In the genomic region with DNA sequence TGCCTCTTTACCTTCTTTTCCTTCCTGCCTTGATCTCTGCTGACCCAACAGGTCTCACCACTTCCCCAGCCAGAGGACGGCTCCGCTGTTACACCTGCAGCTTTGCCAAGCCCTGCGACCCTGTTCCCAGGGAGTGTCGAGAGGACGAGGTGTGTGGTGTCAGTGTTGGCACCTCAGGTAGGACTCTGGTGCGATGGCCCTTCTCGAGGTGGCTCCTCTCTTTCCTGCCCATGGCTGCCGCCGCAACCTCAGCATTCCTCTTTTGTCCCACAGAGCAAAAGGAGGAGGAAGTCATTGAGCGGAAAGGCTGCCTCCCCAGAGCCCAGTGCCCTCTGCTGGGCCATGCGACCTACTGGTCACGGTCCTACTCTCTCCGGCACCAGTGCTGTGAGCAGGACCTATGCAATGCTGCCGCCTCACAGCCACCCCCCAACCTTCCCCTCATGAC, we compare ENCODE assay signal across 8 mouse cellular contexts. TPM values are rescaled to one million over a fixed set of nuclear protein-coding genes. Genes with fewer than 3 reads are reported as not detected.
A peak's percentile ranks its signal among the peaks of the same experiment; 100 is the strongest.
DNase-seq lines count a peak whose midpoint lies in the region; ATAC-seq and TF ChIP-seq lines count a peak whose summit lies in the region.

TSS of gene Ly6g6d (minus strand) at position 280 of the 448 bp plus-strand sequence.

- no peaks in the 10 kb centered on the region for H3K79me2 ChIP-seq in C2C12 (ENCODE audit: control insufficient read depth, insufficient read depth)

- H3K79me3 ChIP-seq in C2C12 (ENCODE audit: low read depth) = no peaks in the 10 kb centered on the region

- H3K4me2 ChIP-seq in forebrain, embryonic 16.5 days (ENCODE audit: low read length) = peak within 1 kb of the TSS; percentile 48
- peak within 1 kb of the TSS; percentile 61 for H3K4me2 ChIP-seq in intestine, postnatal 0 days (replicated peaks; ENCODE audit: low read depth)
- peak within 1 kb of the TSS; percentile 53 for H3K4me2 ChIP-seq in liver, postnatal 0 days (ENCODE audit: low read depth, low read length)
- peak within 1 kb of the TSS; percentile 15; the same call in 1 of the 2 replicates for H3K4me2 ChIP-seq in neural tube, embryonic 14.5 days (ENCODE audit: low read depth, low read length)

- H3ac ChIP-seq in C2C12 (ENCODE audit: control insufficient read depth, insufficient read length, low read depth) = peak within 1 kb of the TSS; percentile 42

- intact Hi-C loops in left cerebral cortex, postnatal 36 days (cut with DNase I) = no loop called here

- H3K4me3 ChIP-seq in C2C12 (ENCODE audit: insufficient read depth, poor library complexity, severe bottlenecking) = peak within 1 kb of the TSS; percentile 11
- H3K4me3 ChIP-seq in forebrain, embryonic 16.5 days (replicated peaks; ENCODE audit: low read length) = peak within 1 kb of the TSS; percentile 24
- H3K4me3 ChIP-seq in intestine, postnatal 0 days (ENCODE audit: low read depth, low read length) = peak within 1 kb of the TSS; percentile 23
- H3K4me3 ChIP-seq in liver, postnatal 0 days (ENCODE audit: low read depth, low read length) = 0 out of 2 replicates have a peak within 1 kb of the TSS, but pooled peaks have one; percentile 12
- H3K4me3 ChIP-seq in neural tube, embryonic 14.5 days (ENCODE audit: low read depth, low read length) = peak within 1 kb of the TSS; percentile 9

- DNase-seq in Muller cell, postnatal 12 days (ENCODE audit: inconsistent ontology term) = peak; percentile 72
- DNase-seq in liver, postnatal 0 days = peak; percentile 55
- DNase-seq in left cerebral cortex, postnatal 36 days (ENCODE audit: low spot score in 2 of 2) = no peak

- ATAC-seq in forebrain, embryonic 16.5 days = peak; percentile 19; the same call in 1 of the 2 replicates
- ATAC-seq in intestine, postnatal 0 days = peak; percentile 39
- peak; percentile 42; the same call in 1 of the 2 replicates for ATAC-seq in liver, postnatal 0 days
- peak; percentile 38; the same call in 1 of the 2 replicates for ATAC-seq in neural tube, embryonic 14.5 days (ENCODE audit: low read depth)
- no peak for ATAC-seq in inflammation-experienced regulatory T-cells, adult 6 months

- peak within 1 kb of the TSS; percentile 72 for H3K27ac ChIP-seq in forebrain, embryonic 16.5 days (ENCODE audit: low read length)
- peak within 1 kb of the TSS; percentile 22; the same call in 1 of the 2 replicates for H3K27ac ChIP-seq in intestine, postnatal 0 days (ENCODE audit: low read depth, low read length)
- peak within 1 kb of the TSS; percentile 41; the same call in 1 of the 2 replicates for H3K27ac ChIP-seq in liver, postnatal 0 days (ENCODE audit: low read depth)
- H3K27ac ChIP-seq in neural tube, embryonic 14.5 days (ENCODE audit: low read depth, low read length) = no peak within 1 kb of the TSS

- H3K36me3 ChIP-seq in C2C12 (ENCODE audit: control insufficient read depth, insufficient read depth) = no peaks in the 10 kb centered on the region
- H3K36me3 ChIP-seq in forebrain, embryonic 16.5 days (ENCODE audit: control insufficient read depth, insufficient read depth) = no peaks in the 10 kb centered on the region
- H3K36me3 ChIP-seq in intestine, postnatal 0 days (ENCODE audit: control insufficient read depth, insufficient read depth) = no peaks in the 10 kb centered on the region
- H3K36me3 ChIP-seq in liver, postnatal 0 days (replicated peaks; ENCODE audit: insufficient read depth, low read length) = no peaks in the 10 kb centered on the region
- H3K36me3 ChIP-seq in neural tube, embryonic 14.5 days (ENCODE audit: control insufficient read depth, insufficient read depth, low read length) = no peaks in the 10 kb centered on the region

- no peaks in the 10 kb centered on the region for H3K9me3 ChIP-seq in forebrain, embryonic 16.5 days (ENCODE audit: control insufficient read depth, low read length)
- H3K9me3 ChIP-seq in intestine, postnatal 0 days (ENCODE audit: control insufficient read depth) = no peaks in the 10 kb centered on the region
- H3K9me3 ChIP-seq in liver, postnatal 0 days (ENCODE audit: low read length) = no peaks in the 10 kb centered on the region
- no peaks in the 10 kb centered on the region for H3K9me3 ChIP-seq in neural tube, embryonic 14.5 days (ENCODE audit: control insufficient read depth, low read length)

- TF ChIP-seq EP300 in liver, postnatal 0 days (IDR thresholded peaks at IDR 0.05; ENCODE audit: low read depth) = no peak

- peaks cover 29% of the 10 kb centered on the region for H3K4me1 ChIP-seq in forebrain, embryonic 16.5 days (replicated peaks; ENCODE audit: control insufficient read depth, insufficient read depth, low read length)
- peaks cover 11% of the 10 kb centered on the region; the same call in 1 of the 2 replicates for H3K4me1 ChIP-seq in intestine, postnatal 0 days (replicated peaks; ENCODE audit: control insufficient read depth, insufficient read depth, low read length)
- peaks cover 14% of the 10 kb centered on the region for H3K4me1 ChIP-seq in liver, postnatal 0 days (ENCODE audit: insufficient read depth)
- peaks cover 5% of the 10 kb centered on the region; the same call in 1 of the 2 replicates for H3K4me1 ChIP-seq in neural tube, embryonic 14.5 days (ENCODE audit: control insufficient read depth, insufficient read depth, low read length)

- WGBS in forebrain, embryonic 16.5 days = 12% methylated on average over 14 of the region's 14 CpGs
- 9% methylated on average over 14 of the region's 14 CpGs for WGBS in intestine, postnatal 0 days
- 9% methylated on average over 12 of the region's 14 CpGs for WGBS in liver, postnatal 0 days (ENCODE audit: insufficient replicate concordance)
- 7% methylated on average over 14 of the region's 14 CpGs for WGBS in neural tube, embryonic 14.5 days

- H3K9ac ChIP-seq in forebrain, embryonic 16.5 days (replicated peaks; ENCODE audit: low read depth, low read length) = peak within 1 kb of the TSS; percentile 53
- peak within 1 kb of the TSS; percentile 44 for H3K9ac ChIP-seq in intestine, postnatal 0 days (ENCODE audit: low read depth, low read length)
- H3K9ac ChIP-seq in liver, postnatal 0 days (replicated peaks) = peak within 1 kb of the TSS; percentile 22
- no peak within 1 kb of the TSS for H3K9ac ChIP-seq in neural tube, embryonic 14.5 days (replicated peaks; ENCODE audit: low read depth, low read length)

- TF ChIP-seq CTCF in C2C12 (IDR thresholded peaks at IDR 0.05; ENCODE audit: control insufficient read depth, insufficient read depth, insufficient read length) = peak; percentile 43
- peak; percentile 79 for TF ChIP-seq CTCF in intestine, postnatal 0 days (IDR thresholded peaks at IDR 0.05; ENCODE audit: low read depth)
- TF ChIP-seq CTCF in liver, postnatal 0 days (IDR thresholded peaks at IDR 0.05; ENCODE audit: low read depth) = peak; percentile 63

- H3K27me3 ChIP-seq in C2C12 (ENCODE audit: control insufficient read depth, insufficient read depth, insufficient read length) = peaks cover 19% of the 10 kb centered on the region
- H3K27me3 ChIP-seq in forebrain, embryonic 16.5 days (replicated peaks; ENCODE audit: control insufficient read depth, insufficient read depth, low read length) = no peaks in the 10 kb centered on the region
- H3K27me3 ChIP-seq in intestine, postnatal 0 days (replicated peaks; ENCODE audit: control insufficient read depth, insufficient read depth, low read length) = no peaks in the 10 kb centered on the region
- H3K27me3 ChIP-seq in liver, postnatal 0 days (ENCODE audit: insufficient read depth, low read length) = 0 out of 2 replicates have a peak, but pooled peaks cover 4% of the 10 kb centered on the region
- H3K27me3 ChIP-seq in neural tube, embryonic 14.5 days (ENCODE audit: control insufficient read depth, insufficient read depth, low read length) = no peaks in the 10 kb centered on the region

TF ChIP-seq in C2C12, 6 proteins besides CTCF, POLR2A, EP300 and RAD21:
- TF ChIP-seq MAX (IDR thresholded peaks at IDR 0.05) (no peak), CEBPB (IDR thresholded peaks at IDR 0.05; ENCODE audit: low read depth) (no peak), MYOD1 (IDR thresholded peaks at IDR 0.05; ENCODE audit: control insufficient read depth, insufficient read length, low read depth) (no peak), USF1 (IDR thresholded peaks at IDR 0.05; ENCODE audit: low read depth) (no peak), FOSL1 (IDR thresholded peaks at IDR 0.05; ENCODE audit: insufficient read depth, low read length, poor library complexity, severe bottlenecking) (no peak), MYOG (IDR thresholded peaks at IDR 0.05; ENCODE audit: control insufficient read depth, extremely low read depth, insufficient read length) (no peak)

RNA-seq across cellular contexts. Expression of gene Ly6g6d, which starts in this region (rescaled TPM):
- polyA plus RNA-seq in C2C12 (2012; fragmentation: generic; extraction: Trizol) = not detected
- polyA plus RNA-seq in forebrain, embryonic 16.5 days (2015; fragmentation: Nextera tagmentation; extraction: Ambion mirVana) = 1.2 and 1.6 TPM in 2 replicates
- 3.8 and 4.9 TPM in 2 replicates for polyA plus RNA-seq in intestine, postnatal 0 days (2015; fragmentation: Nextera tagmentation; extraction: Ambion mirVana)
- polyA plus RNA-seq in liver, postnatal 0 days (2015; fragmentation: Nextera tagmentation; extraction: Ambion mirVana) = 0.54 and 0.60 TPM in 2 replicates
- 0.84 and 1.8 TPM in 2 replicates for polyA plus RNA-seq in neural tube, embryonic 14.5 days (2014; fragmentation: Nextera tagmentation; extraction: Ambion mirVana)
- not detected for polyA plus RNA-seq in inflammation-experienced regulatory T-cells, adult 6 months (2017; shearing (Covaris generic))
- total RNA-seq in left cerebral cortex, postnatal 36 days (2021) = 1 to 10 TPM in 1 of 2 experiments, under 1 TPM in 1; 0.63 to 1.5 TPM

Comparison
In these comparisons a context has a peak if more than half of its experiments do, and no peak if none do; other contexts are left out.
1. Peak in DNase-seq, ATAC-seq, H3K4me3 ChIP-seq, H3K27ac ChIP-seq, H3K9ac ChIP-seq and H3K4me2 ChIP-seq in liver, postnatal 0 days; RNA of the gene not detected or under 1 TPM.